Mouse (Mus musculus): ENCODE measurements around the gene Fam160a1. TPM values are rescaled to one million over a fixed set of nuclear protein-coding genes. Genes with fewer than 3 reads are reported as not detected.

Fam160a1 gene
- polyA plus RNA-seq, 1 experiment from 2014 or later, result 0.85 TPM

GRCm38 (mm10) chr3:85688341-85688740, 128.8 kb downstream of the Fam160a1 start:
- H3K4me1 ChIP-seq, result no peaks in the 10 kb centered on the region
- 94% methylated on average over 14 of the region's 14 CpGs for WGBS
- ATAC-seq (ENCODE audit: low FRiP score, low read depth), result no peak
- H3K36me3 ChIP-seq, result no peaks in the 10 kb centered on the region
- no peak overlapping the region for H3K4me2 ChIP-seq (replicated peaks)
- no peak overlapping the region for H3K4me3 ChIP-seq
- H3K9me3 ChIP-seq, result no peaks in the 10 kb centered on the region
- no peaks in the 10 kb centered on the region for H3K27me3 ChIP-seq (replicated peaks)
- no peak overlapping the region for H3K27ac ChIP-seq
- no peak overlapping the region for H3K9ac ChIP-seq

GRCm38 (mm10) chr3:85685271-85685670, 131.8 kb downstream of the Fam160a1 start:
- Histone ChIP-seq H3K4me2 (replicated peaks) (no peak overlapping the region), H3K4me1 (no peaks in the 10 kb centered on the region), H3K36me3 (no peaks in the 10 kb centered on the region), H3K9me3 (no peaks in the 10 kb centered on the region), H3K27me3 (replicated peaks) (no peaks in the 10 kb centered on the region), H3K9ac (no peak overlapping the region), H3K4me3 (no peak overlapping the region), H3K27ac (no peak overlapping the region)
- ATAC-seq (ENCODE audit: low FRiP score, low read depth), result no peak
- WGBS, result 92% methylated on average over 8 of the region's 8 CpGs

- WGBS, result 95% methylated on average over 5 of the region's 5 CpGs
- no peak overlapping the region for H3K4me2 ChIP-seq (replicated peaks)
- H3K9ac ChIP-seq, result no peak overlapping the region
- ATAC-seq (ENCODE audit: low FRiP score, low read depth), result no peak
- H3K27ac ChIP-seq, result no peak overlapping the region
- H3K27me3 ChIP-seq (replicated peaks), result no peaks in the 10 kb centered on the region
- H3K36me3 ChIP-seq, result no peaks in the 10 kb centered on the region
- no peaks in the 10 kb centered on the region for H3K9me3 ChIP-seq
- H3K4me1 ChIP-seq, result no peaks in the 10 kb centered on the region
- H3K4me3 ChIP-seq, result no peak overlapping the region
These were observed 133.5 kb downstream of the Fam160a1 start for GRCm38 (mm10) chr3:85683618-85684017.

- Histone ChIP-seq H3K4me1 (no peaks in the 10 kb centered on the region), H3K9ac (no peak overlapping the region), H3K27ac (no peak overlapping the region), H3K27me3 (replicated peaks) (no peaks in the 10 kb centered on the region), H3K36me3 (no peaks in the 10 kb centered on the region), H3K4me3 (no peak overlapping the region), H3K4me2 (replicated peaks) (no peak overlapping the region), H3K9me3 (no peaks in the 10 kb centered on the region)
- no peak for ATAC-seq (ENCODE audit: low FRiP score, low read depth)
- 91% methylated on average over 7 of the region's 7 CpGs for WGBS
These were observed 136.0 kb downstream of the Fam160a1 start for GRCm38 (mm10) chr3:85681136-85681535.

GRCm38 (mm10) chr3:85679960-85680359, 137.1 kb downstream of the Fam160a1 start:
- Histone ChIP-seq H3K27ac (no peak overlapping the region), H3K4me2 (replicated peaks) (no peak overlapping the region), H3K4me1 (no peaks in the 10 kb centered on the region), H3K4me3 (no peak overlapping the region), H3K27me3 (replicated peaks) (no peaks in the 10 kb centered on the region), H3K9me3 (no peaks in the 10 kb centered on the region), H3K36me3 (no peaks in the 10 kb centered on the region), H3K9ac (no peak overlapping the region)
- ATAC-seq (ENCODE audit: low FRiP score, low read depth), result no peak
- 88% methylated on average over 5 of the region's 5 CpGs for WGBS

GRCm38 (mm10) chr3:85679312-85679933, 137.7 kb downstream of the Fam160a1 start:
- H3K9ac ChIP-seq, result no peak overlapping the region
- no peaks in the 10 kb centered on the region for H3K9me3 ChIP-seq
- H3K4me2 ChIP-seq (replicated peaks), result no peak overlapping the region
- H3K4me3 ChIP-seq, result no peak overlapping the region
- WGBS, result 84% methylated on average over 8 of the region's 8 CpGs
- H3K27ac ChIP-seq, result no peak overlapping the region
- H3K27me3 ChIP-seq (replicated peaks), result no peaks in the 10 kb centered on the region
- no peaks in the 10 kb centered on the region for H3K36me3 ChIP-seq
- no peak for ATAC-seq (ENCODE audit: low FRiP score, low read depth)
- no peaks in the 10 kb centered on the region for H3K4me1 ChIP-seq

- H3K4me3 ChIP-seq, result no peak overlapping the region
These were observed 139.1 kb downstream of the Fam160a1 start for GRCm38 (mm10) chr3:85677952-85678351.

GRCm38 (mm10) chr3:85677133-85677532, 140.0 kb downstream of the Fam160a1 start:
- Histone ChIP-seq H3K36me3 (no peaks in the 10 kb centered on the region), H3K4me1 (no peaks in the 10 kb centered on the region), H3K9ac (no peak overlapping the region), H3K4me2 (replicated peaks) (no peak overlapping the region), H3K27me3 (replicated peaks) (no peaks in the 10 kb centered on the region), H3K9me3 (no peaks in the 10 kb centered on the region), H3K27ac (no peak overlapping the region), H3K4me3 (no peak overlapping the region)
- WGBS, result 88% methylated on average over 8 of the region's 8 CpGs
- ATAC-seq (ENCODE audit: low FRiP score, low read depth), result no peak

More at GRCm38 (mm10) chr3:85677952-85678351, 139.1 kb downstream of the Fam160a1 start:
- no peak overlapping the region for H3K27ac ChIP-seq
- H3K4me1 ChIP-seq, result no peaks in the 10 kb centered on the region
- no peaks in the 10 kb centered on the region for H3K9me3 ChIP-seq
- no peak overlapping the region for H3K9ac ChIP-seq
- no peak for ATAC-seq (ENCODE audit: low FRiP score, low read depth)
- no peak overlapping the region for H3K4me2 ChIP-seq (replicated peaks)
- H3K36me3 ChIP-seq, result no peaks in the 10 kb centered on the region
- H3K27me3 ChIP-seq (replicated peaks), result no peaks in the 10 kb centered on the region
- 70% methylated on average over 3 of the region's 3 CpGs for WGBS

- no peaks in the 10 kb centered on the region for H3K4me1 ChIP-seq
- no peaks in the 10 kb centered on the region for H3K36me3 ChIP-seq
- H3K9me3 ChIP-seq, result no peaks in the 10 kb centered on the region
- no peak overlapping the region for H3K4me3 ChIP-seq
- H3K27ac ChIP-seq, result no peak overlapping the region
- H3K9ac ChIP-seq, result no peak overlapping the region
- H3K4me2 ChIP-seq (replicated peaks), result no peak overlapping the region
- no peak for ATAC-seq (ENCODE audit: low FRiP score, low read depth)
- 87% methylated on average over 6 of the region's 6 CpGs for WGBS
- no peaks in the 10 kb centered on the region for H3K27me3 ChIP-seq (replicated peaks)
These were observed 147.2 kb downstream of the Fam160a1 start for GRCm38 (mm10) chr3:85669844-85670243.

- ATAC-seq (ENCODE audit: low FRiP score, low read depth), result no peak
- Histone ChIP-seq H3K9ac (no peak overlapping the region), H3K36me3 (no peaks in the 10 kb centered on the region), H3K27ac (no peak overlapping the region), H3K4me3 (no peak overlapping the region), H3K4me1 (no peaks in the 10 kb centered on the region), H3K9me3 (no peaks in the 10 kb centered on the region), H3K4me2 (replicated peaks) (no peak overlapping the region), H3K27me3 (replicated peaks) (no peaks in the 10 kb centered on the region)
- WGBS, result 88% methylated on average over 6 of the region's 6 CpGs
These were observed 149.4 kb downstream of the Fam160a1 start for GRCm38 (mm10) chr3:85667683-85668082.

- Histone ChIP-seq H3K9me3 (no peaks in the 10 kb centered on the region), H3K27ac (no peak overlapping the region), H3K27me3 (replicated peaks) (no peaks in the 10 kb centered on the region), H3K4me1 (no peaks in the 10 kb centered on the region), H3K4me2 (replicated peaks) (no peak overlapping the region), H3K36me3 (no peaks in the 10 kb centered on the region), H3K4me3 (no peak overlapping the region), H3K9ac (no peak overlapping the region)
- no peak for ATAC-seq (ENCODE audit: low FRiP score, low read depth)
- 83% methylated on average over 12 of the region's 12 CpGs for WGBS
These were observed 150.4 kb downstream of the Fam160a1 start for GRCm38 (mm10) chr3:85666736-85667135.

- Histone ChIP-seq H3K27me3 (replicated peaks) (no peaks in the 10 kb centered on the region), H3K27ac (no peak overlapping the region), H3K4me3 (no peak overlapping the region), H3K36me3 (no peaks in the 10 kb centered on the region), H3K4me1 (no peaks in the 10 kb centered on the region), H3K9ac (no peak overlapping the region), H3K9me3 (no peaks in the 10 kb centered on the region), H3K4me2 (replicated peaks) (no peak overlapping the region)
- WGBS, result 76% methylated on average over 3 of the region's 3 CpGs
- ATAC-seq (ENCODE audit: low FRiP score, low read depth), result no peak
These were observed 150.9 kb downstream of the Fam160a1 start for GRCm38 (mm10) chr3:85666166-85666565.

GRCm38 (mm10) chr3:85664591-85665171, 152.4 kb downstream of the Fam160a1 start:
- ATAC-seq (ENCODE audit: low FRiP score, low read depth), result no peak
- WGBS, result 87% methylated on average over 10 of the region's 10 CpGs
- no peak overlapping the region for H3K9ac ChIP-seq
- no peaks in the 10 kb centered on the region for H3K36me3 ChIP-seq
- no peaks in the 10 kb centered on the region for H3K4me1 ChIP-seq
- H3K27me3 ChIP-seq (replicated peaks), result no peaks in the 10 kb centered on the region
- H3K4me2 ChIP-seq (replicated peaks), result no peak overlapping the region
- H3K4me3 ChIP-seq, result no peak overlapping the region
- no peaks in the 10 kb centered on the region for H3K9me3 ChIP-seq
- no peak overlapping the region for H3K27ac ChIP-seq
